Mouse (Mus musculus): ENCODE data around the gene Rbm47.

Gene Rbm47

DNA sequence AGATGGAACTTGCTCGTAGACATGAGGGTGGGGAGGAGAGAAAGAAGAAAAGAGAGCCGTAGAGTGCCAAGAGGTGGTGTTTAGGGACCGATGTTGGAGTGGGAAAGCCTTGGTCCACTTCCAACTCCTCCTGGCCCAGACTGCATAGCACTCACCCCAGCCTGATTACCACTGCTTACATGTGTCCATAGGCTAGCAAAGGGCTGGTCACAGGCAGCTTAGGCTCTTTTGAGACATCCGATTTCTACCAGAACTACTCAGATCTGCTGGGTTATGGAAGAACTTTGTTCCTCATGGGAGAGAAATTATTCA lies 48.9 kb downstream of the Rbm47 start:
- no peak for DNase-seq

DNA sequence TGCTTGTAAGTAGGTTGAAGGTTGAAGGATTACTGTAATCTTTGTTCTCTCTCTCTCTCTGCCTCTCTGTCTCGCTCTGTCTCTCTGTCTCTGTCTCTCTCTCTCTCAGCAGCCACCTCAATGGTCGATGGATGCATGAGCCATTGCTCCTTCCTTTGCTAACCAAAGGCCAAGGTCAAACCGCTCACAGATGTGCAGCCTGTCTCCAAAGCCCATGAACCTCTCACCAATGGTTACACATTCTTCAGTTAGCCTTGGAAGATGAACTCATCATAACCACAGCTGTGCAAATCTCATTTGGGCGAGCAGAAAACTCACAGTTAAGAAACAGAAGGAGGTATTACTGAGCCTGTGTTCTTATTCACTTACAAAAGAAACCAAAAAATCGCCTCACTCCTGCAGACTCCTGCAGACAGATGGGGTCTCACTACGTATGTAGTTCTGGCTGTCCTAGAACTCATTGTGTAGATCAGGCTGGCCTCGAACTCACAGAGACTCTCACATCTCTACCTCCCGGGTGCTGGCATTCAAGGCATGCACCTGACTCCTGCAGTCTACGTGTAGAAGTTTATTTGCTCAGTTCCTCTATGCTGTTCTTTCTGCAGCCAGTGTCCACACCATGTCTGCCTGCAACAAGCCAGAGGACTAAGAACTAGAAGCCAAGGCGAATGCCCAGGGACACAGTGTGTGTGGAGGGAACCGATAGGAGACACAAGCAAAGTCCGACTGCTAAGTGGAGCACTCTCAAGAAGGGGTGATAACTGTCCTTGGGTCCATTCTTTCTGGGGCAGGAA lies 49.4 kb downstream of the Rbm47 start:
- DNase-seq, result no peak

DNA sequence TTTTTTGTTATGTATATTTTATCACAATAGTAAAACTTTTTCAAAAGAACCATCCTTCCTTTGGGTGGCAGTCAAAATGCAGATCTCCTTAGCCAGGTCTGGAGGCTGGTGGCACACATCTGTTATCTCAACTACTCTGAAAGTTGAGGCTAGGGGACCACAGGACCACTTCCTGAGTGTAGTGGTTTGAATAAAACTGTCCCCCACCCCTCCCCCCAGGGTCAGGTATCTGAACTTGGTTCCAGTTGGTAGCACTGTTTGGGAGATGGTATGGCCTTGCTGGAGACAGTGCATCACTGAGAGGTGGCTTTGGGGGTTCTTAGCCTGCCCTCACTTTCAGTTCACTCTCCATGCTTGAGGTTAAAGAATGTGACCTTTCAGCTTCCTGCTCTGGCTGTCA lies 51.7 kb downstream of the Rbm47 start:
- no peak for DNase-seq

DNA sequence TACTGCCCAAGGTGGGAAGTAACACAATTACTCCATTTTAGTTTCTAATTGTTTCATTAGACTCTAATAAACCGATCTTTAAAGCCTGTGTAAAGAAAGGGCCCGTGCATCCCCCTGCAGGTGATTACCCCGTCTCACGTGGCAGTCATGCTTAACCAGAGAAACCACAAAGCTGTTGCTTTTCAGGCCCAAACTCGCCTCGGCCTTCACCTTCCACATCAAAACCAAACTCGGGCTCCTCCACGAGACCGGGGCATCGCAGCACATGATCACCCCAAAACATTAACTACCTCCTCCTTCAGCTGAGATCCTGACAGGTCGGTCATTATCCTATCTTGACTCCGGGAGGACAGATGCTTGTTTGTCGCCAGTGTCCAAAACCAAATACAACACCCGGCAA lies 58.2 kb downstream of the Rbm47 start:
- no peak for DNase-seq

DNA sequence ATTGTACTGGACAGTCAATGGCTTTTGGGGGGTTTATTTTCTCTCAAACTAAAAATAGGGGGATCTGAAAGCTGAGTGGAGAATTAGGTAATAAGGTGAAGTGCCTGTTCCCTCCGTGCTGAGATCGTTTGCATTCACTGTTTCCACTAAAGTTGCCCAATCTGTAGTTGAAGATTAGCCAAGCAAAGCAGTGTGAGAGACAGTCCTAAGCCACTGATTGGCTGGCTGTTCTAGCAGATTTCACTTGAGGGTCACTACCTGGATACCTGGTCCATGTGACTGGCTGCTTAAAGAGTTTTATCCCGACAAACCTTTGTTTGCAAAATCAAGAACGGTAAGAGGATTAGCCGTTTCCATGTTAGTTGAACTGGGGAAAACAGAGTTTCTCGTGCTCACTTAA lies 58.7 kb downstream of the Rbm47 start:
- peak; percentile 53 for DNase-seq

DNA sequence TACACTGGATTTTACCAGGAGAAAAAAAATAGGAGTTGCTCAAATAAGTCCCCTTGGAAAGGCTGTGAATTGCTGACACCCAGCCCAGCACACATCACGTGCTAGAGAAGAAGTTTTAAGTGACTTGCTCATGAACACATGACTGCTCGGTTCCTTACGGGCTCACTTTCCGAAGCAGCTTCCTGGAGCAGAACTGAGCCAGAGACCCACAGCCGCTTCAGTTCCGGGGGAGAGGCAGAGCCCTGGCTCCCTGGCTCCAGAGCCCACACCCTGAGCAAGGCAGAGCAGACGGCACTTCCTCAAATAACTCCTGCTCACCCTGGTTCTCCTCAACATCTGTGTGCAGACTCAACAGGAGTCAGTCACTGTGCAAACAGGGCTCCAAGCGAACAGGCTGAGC lies 60.9 kb downstream of the Rbm47 start:
- DNase-seq, result peak; percentile 41

DNA sequence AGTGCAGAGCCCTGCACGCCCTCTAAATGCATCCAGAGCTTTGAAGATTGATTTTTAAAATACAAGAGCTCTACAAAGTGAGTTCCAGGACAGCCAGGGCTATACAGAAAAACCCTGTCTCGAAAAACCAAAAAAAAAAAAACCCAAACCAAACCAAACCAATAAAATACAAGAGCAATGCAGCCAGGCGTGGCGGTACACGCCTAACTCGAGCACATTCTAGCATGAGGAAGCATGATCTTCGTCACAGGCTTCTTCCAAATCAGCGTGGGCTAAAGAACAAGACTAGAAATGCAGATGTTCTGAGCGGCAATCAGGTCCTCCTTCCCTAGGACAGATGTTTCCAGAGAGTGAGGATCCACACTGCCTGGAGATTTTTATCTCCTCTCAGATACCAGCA lies 66.5 kb downstream of the Rbm47 start:
- no peak for DNase-seq

DNA sequence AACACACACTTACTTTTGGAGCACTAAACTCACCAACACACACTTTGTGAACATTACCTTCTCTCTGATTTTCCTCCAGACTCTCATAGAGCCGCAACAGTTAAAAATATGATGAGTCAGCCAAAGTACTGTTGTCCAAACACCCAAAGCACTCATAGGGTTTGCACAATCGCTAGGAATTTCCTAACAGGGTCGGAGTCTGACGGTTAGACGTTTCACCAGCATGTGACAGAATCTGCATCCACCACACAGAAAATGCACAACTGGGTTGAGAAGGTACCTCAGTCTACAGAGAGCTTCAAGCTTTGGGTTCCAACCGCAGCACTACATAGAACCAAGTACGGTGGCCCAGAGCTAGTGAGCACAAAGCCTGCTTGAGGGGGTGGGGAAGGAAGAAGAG lies 67.0 kb downstream of the Rbm47 start:
- no peak for DNase-seq

DNA sequence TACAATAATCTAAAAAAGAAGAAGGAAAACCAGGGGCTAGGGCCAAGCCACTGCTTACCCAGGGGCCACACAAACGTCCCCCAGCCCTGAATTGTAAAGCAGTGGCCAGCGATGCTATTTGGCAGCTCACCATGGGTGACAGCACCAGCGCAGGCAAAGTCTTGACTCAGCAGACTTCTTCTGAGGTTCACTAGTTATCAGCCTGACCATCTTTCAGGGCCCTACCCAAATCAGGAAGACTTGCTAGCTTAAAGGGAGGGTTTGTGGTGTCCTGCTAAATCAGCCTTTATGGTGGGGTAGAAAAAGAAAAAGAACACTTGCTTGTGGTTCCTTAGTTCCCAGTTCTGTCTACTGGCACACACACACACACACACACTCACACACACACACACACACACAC lies 67.6 kb downstream of the Rbm47 start:
- DNase-seq, result no peak

DNA sequence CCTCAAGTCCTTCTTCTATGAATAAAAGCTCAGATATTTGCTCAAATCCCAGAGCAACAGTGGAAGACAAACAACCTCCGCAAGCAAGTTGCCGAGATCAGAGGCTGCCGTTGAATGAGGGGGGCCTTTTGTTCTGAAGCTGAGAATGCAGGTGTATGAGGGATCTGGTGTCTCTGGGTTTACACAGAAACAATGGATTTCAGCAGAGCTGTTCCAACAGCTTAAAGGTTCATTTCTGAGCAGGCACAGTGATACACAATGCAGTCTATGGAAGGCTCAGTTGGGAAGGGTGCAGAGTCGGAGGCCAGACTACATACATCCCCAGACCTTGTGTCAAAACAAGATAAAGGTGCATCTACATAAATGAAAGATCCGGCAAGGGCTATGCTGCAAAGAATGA lies 69.5 kb downstream of the Rbm47 start:
- no peak for DNase-seq

DNA sequence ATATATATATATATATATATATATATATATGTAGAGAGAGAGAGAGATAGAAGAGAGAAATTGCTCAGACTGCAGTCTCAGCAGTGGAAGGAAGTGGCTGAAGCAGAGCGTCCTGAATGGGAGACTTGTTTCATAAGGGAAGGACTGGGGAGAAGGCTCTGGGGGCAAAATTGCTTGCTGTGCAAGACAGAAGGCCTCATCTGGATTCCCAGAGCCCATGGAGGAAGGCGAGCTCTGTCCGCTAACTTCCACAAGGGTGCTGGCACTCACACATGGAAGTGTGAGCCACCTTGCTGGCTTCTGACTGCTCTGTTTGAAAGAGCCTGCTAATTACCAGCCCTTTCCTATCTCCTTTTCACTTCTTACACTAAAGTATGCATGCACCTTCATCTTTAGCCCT lies 70.1 kb downstream of the Rbm47 start:
- DNase-seq, result no peak

DNA sequence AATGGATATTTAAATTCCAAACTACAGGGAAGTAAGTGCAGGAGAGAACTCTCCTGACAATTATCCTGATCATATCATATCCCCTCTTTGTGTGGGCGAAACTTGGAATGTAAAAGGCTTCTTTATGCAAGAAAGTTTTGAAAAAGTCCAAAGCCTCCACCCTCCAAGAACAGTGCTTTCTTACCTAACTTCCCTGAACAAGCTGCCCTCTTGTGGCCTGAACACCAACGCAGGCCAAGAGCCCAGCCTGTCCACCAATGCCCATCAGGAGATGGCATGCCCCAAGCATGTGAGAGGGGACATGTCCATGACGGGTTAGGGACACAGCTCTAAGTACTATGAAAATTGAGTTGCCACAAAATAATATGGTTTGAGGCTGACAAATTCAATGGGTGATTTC lies 71.3 kb downstream of the Rbm47 start:
- peak; percentile 64 for DNase-seq

DNA sequence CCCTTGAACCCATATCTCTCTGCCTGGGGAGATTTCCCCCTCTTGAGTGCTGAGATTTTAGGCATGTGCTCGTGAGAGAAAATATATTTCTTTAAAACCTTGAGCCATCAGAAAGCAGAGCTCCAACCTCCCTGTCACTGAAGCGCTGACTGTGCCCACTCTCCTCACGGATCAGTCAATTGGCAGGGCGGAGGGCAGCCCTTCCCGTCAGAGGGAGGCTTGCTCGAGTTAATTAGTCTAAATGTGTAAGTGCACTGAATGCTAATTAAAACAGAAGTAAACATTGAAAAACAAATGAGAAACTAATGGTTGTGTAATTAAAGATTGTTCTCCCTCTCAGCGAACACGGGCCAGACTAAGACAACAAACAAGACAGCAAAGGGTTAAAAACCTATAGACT lies 72.6 kb downstream of the Rbm47 start:
- DNase-seq, result peak; percentile 38

DNA sequence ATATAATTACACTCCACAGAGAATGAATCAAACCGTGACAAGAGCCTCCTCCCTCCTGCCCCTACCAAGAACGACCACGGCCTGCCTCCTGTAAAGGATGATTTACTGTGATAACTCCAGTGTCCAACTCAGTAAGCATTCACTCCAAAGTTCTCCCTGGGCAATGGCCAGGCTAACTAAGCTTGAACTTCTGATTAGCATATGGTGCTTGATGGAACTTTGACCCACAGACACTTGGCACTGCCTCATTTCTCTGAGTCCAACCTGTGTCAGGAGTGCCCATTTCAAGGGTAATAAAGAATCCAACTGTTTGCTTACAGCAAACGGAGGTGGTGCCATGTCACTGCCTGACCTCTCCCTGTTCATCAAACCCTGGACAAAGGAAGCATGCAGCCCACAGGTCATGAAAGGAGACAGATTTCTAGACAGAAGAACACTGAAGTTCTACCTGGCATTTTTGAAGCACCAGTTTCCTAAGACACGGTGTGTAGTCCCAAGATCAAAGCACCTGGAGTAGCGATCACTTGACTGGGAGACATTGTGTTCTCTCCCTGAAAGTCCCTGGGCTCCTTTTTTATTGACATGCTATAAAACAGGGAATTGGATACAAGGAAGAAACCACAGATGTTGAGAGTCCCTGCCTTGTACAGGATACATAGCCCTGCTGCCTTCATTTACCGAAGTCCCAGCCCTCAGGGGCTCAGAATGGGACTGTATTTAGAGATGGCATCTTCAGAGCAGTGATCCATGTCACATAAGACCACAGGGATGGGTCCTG lies 74.6 kb downstream of the Rbm47 start:
- DNase-seq, result peak; percentile 69

DNA sequence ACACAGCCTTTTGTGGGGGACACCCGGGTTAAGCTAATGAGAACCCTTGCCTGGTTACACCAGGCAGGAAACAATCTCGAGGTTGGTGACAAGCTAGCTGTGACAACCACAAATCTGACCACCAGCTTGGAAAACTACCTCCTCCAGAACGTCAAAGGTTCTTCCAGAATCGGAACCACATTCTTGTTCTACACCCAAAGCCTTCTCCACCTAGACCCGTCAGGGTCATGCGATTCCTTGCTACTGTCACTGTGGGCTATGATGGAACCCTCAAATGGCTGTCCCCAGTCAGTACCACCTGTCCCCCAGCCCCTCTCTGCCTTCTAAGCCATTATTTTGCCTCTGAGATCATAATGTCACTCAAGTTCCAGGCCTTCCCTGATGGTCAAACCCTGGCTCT lies 76.8 kb downstream of the Rbm47 start:
- DNase-seq, result no peak

DNA sequence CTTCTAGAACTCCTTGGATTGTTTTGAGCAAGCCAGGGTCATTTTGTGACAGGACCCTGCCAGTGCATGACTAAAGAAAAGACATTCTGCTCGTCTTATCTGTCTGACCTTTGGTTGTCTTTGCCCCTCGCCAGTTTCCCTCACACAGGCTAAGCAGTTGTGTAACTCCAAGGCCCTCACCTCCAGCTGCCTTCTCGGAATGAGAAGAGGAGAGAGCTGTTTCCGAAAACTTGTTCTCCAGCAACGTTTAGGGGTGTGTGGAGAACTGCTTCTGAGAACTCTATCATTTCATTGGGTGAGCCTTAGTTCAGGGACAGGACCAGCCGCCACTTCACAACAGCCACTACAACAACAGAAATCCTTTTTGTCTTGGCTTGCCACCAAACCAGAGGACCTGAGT lies 77.8 kb downstream of the Rbm47 start:
- no peak for DNase-seq

DNA sequence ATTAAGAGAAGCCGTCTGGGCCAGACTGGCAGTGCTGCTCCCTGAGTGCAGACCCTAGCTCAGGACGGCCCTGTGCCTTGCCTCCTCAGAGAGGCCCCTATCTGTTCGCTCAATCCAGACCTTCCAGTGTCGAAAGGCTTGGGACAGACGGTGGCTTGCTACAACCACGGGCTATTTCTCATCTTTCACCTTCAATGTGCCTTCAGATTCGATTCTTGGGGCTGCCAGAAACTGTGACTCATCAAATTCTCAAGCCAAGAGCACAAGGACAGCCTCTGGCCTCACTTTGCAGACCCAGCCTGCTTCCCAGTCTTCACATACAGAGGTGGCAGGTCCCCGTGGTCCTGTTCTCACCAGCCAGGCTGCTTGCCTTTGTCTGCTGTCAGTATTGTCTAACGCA lies 82.9 kb downstream of the Rbm47 start:
- no peak for DNase-seq

DNA sequence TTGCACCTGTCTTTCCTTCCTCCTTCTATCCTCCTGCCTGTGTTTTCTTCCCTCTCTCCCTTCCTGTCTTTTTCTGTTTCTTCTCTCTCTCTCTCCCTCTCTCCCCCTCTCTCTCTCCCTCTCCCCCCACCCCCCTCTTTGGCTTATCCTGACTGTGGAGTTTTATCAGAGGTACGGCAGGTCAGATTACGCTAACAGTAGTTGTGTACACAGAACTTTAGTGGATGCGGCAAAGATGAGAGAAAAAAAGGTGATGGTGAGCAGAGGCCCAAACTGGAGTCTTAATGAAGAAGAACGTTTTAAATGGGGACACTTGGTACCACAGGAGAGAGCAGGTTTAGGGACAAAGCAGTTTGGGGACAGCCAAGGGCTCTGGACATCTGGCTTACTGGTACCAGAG lies 83.3 kb downstream of the Rbm47 start:
- DNase-seq, result no peak

DNA sequence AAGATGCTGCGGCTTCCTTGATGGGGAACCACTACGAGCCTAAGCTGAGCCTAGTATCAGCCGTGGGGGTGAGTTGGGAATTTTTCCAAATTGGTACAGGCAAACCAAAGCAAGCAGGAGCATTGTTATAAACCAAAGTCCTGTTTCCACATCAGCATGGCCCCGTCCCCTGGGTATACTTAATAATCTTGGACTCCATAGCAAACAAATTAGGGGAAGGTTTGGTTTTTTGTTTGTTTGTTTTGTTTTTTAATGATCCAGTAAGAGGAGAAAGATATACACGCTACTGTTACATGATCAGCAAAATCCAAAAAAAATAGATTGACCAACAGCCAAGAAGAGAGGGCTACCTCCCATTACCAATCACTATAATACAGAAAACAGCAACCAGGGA lies 84.0 kb downstream of the Rbm47 start:
- DNase-seq, result no peak

DNA sequence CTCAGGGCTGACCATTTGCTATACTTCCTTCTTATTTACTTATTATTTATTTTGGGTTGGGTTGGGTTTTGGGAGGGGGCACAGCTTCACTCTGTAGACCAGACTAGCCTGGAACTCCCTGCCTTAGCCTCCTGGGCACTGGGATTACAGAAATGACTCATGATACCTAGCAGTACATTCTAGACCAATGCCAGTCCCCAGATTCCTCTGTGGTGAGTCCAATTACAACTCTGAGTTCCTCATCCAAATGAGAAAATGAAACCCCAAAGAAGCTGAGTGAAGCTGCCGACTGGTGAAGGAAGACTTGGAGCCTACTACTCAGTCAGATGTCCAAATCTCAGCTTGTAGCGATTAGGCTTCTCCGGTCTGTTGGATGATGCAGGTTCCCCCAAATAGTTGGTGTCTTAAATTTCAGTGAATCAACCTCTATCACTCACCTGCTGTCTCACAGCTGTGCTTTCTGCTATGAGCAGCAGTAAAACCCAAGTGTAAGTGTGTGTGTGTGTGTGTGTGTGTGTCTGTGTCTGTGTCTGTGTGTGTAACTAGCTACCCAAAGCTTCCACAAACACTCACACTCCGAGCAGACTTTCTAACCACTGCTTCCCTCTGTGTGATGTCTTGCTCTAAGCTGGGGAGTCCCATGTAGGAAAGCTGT lies 84.5 kb downstream of the Rbm47 start:
- no peak for DNase-seq

DNA sequence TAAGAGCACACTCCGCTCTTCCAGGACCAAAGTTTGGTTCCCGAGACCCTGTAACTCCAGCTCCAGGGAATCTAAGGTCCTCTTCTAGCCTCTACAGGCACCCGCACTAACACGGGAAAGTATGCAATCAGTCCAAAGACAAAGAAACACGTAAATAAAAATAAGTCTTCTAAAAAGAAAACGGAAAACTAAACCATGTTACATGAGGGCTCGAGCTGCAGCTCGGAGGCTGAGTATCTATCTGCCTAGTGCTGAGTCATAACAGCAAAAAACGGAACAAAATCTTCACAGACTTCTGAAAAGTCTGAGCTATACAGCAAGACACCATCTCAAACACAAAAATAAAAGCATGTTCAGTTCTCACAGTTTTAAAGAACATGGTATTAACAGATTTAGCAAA lies 86.0 kb downstream of the Rbm47 start:
- DNase-seq, result no peak

DNA sequence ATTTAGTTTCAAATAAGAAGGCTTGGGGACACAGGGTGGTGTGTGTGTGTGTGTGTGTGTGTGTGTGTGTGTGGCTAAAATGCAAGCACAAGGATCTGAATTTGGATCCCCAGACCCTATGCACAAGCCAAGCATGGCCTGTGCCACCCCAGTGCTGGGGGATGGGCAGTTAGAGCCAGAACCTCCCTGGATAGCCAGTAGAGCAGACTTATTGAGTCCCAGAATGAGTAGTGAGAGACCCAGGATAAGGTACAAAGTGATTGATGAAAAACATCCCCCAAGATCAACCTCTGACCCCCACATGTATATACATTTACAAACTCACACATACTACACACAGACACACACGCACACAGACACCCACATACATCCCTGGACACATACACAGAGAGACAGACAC lies 86.6 kb downstream of the Rbm47 start:
- no peak for DNase-seq

DNA sequence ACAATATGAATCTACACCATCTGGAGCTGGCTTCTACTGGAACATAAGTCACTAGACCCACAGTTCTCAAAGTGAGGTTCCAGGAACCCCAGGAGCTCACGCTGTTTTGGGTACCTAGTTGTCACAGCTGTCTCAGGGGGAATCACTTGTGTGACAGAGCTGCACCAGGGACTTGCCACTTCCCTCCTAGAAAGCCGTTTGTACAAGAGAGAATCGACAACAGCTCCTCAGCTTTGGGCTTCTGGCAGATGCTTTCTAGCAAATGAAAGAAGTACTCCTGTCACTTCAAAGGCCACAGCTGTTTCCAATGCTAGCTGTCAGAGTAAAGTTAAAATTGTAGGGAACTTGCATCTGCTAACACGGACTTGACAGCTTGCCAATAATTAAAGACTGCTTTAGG lies 87.4 kb downstream of the Rbm47 start:
- DNase-seq, result no peak

DNA sequence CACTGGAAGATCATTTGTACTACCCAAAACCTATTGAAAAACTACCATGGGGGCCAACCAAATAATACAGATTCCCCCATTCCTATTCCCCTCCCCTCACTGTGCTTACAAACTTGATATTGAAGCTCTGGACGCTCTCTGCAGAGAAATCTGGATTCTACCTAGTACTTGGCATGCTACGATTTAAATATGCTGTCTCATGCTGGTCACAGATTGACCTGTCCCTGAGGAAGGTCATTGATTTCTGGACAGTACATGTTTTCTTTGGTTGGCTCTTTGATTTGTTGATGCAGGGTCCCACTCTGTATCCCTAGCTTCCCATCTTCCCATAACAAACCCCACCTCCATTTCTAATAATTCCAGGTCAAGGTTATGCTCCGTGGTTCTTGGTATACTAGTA lies 88.4 kb downstream of the Rbm47 start:
- DNase-seq, result no peak
